Mouse (Mus musculus) brain, embryonic 14.5 days (tissue): ENCODE measurements around the gene Pilra.

Experiments
- CTCF ChIP-seq: fragments of 200-500 bp; IDR thresholded peaks from 2 replicates; pipeline ENCODE4 v1.5.1; 2012; ENCODE audit warnings: inconsistent platforms, mild to moderate bottlenecking, moderate library complexity, borderline replicate concordance; ENCODE audit not compliant: insufficient read depth, insufficient read length; ENCODE audit errors: extremely low read depth
- POLR2A ChIP-seq: fragments of 200-500 bp; IDR thresholded peaks from 2 replicates; pipeline ENCODE4 v1.6.1; 2012; ENCODE audit warnings: mild to moderate bottlenecking, inconsistent platforms, borderline replicate concordance; ENCODE audit not compliant: poor library complexity, insufficient read depth, insufficient read length, severe bottlenecking; ENCODE audit errors: extremely low read depth

- TF ChIP-seq CTCF (no peak), POLR2A (no peak)
These were observed 39.0 kb upstream of the Pilra start for GRCm38 (mm10) chr5:137875054-137875453.
